Mouse (Mus musculus) CH12.LX (cell line): Measurements from ENCODE around the gene Dpp10. TPM values are rescaled to one million over a fixed set of nuclear protein-coding genes. Genes with fewer than 3 reads are reported as not detected.

Source experiments
- DNase-seq: peaks from one replicate; pipeline ENCODE4 v3.0.0-alpha.2; 2013; ENCODE audit errors: extremely low read depth
- H3K27ac ChIP-seq: 2 replicates; pipeline ENCODE4 v1.5.1; 2012; ENCODE audit warnings: low read depth, mild to moderate bottlenecking, control low read depth, moderate library complexity; ENCODE audit not compliant: insufficient read depth
- H3K27me3 ChIP-seq: replicated peaks from 2 replicates; pipeline ENCODE3; 2012; ENCODE audit warnings: inconsistent platforms
- H3K36me3 ChIP-seq, 2 experiments: replicated peaks in 1 of 2; 2 replicates each; pipeline versions ENCODE3 to v1.6.1; 2012; ENCODE audit warnings: inconsistent platforms in 1 of 2, low read length in 1 of 2, mild to moderate bottlenecking in 1 of 2, mixed read lengths in 1 of 2, moderate library complexity in 1 of 2; ENCODE audit not compliant: control insufficient read depth in 1 of 2, insufficient read depth in 1 of 2
- H3K4me1 ChIP-seq, 2 experiments: 2 replicates each; pipeline ENCODE4 v1.6.1; 2012; ENCODE audit warnings: inconsistent platforms in 1 of 2, moderate library complexity in 1 of 2; ENCODE audit not compliant: insufficient read depth in 2 of 2, control insufficient read depth in 1 of 2
- H3K4me2 ChIP-seq: 2 replicates; pipeline ENCODE4 v1.6.1; 2012; ENCODE audit warnings: low read depth, mild to moderate bottlenecking, control low read depth; ENCODE audit not compliant: poor library complexity, insufficient read depth, severe bottlenecking
- H3K4me3 ChIP-seq, 3 experiments: fragments of 150-350 bp in 1 of 3; sonication (generic) in 1 of 3; replicated peaks in 1 of 3; 2 replicates each; pipeline versions ENCODE3 to v1.5.1; 2011 to 2012; ENCODE audit warnings: low read depth in 2 of 3, low read length in 2 of 3, mild to moderate bottlenecking in 2 of 3, moderate library complexity in 2 of 3, control low read depth in 1 of 3, improper control_type of control experiment in 1 of 3, inconsistent platforms in 1 of 3, mixed read lengths in 1 of 3; ENCODE audit not compliant: poor library complexity in 1 of 3
- H3K79me2 ChIP-seq: replicated peaks from 2 replicates; pipeline ENCODE4 v1.6.1; 2012; ENCODE audit warnings: mild to moderate bottlenecking, moderate library complexity; ENCODE audit not compliant: control insufficient read depth, poor library complexity, insufficient read depth, severe bottlenecking; ENCODE audit errors: extremely low read depth
- H3K9ac ChIP-seq: 2 replicates; pipeline ENCODE4 v1.6.1; 2012; ENCODE audit warnings: low read depth, mild to moderate bottlenecking, control low read depth, moderate library complexity; ENCODE audit not compliant: insufficient read depth
- H3K9me3 ChIP-seq: replicated peaks from 2 replicates; pipeline ENCODE3; 2012; ENCODE audit warnings: low read length, inconsistent platforms, mixed read lengths
- BHLHE40 ChIP-seq: IDR thresholded peaks from 2 replicates; pipeline ENCODE4 v1.6.1; 2011; ENCODE audit warnings: mild to moderate bottlenecking, low read depth, low read length, improper control_type of control experiment
- CHD1 ChIP-seq: IDR thresholded peaks from 2 replicates; pipeline ENCODE4 v1.6.1; 2012; ENCODE audit warnings: low read depth, low read length, improper control_type of control experiment, inconsistent platforms
- CHD2 ChIP-seq: IDR thresholded peaks from 2 replicates; pipeline ENCODE4 v1.6.1; 2011; ENCODE audit warnings: low read length, improper control_type of control experiment
- E2F4 ChIP-seq: IDR thresholded peaks from 2 replicates; pipeline ENCODE4 v1.6.1; 2011; ENCODE audit warnings: low read depth, low read length, improper control_type of control experiment; ENCODE audit not compliant: insufficient replicate concordance
- ELF1 ChIP-seq: IDR thresholded peaks from 2 replicates; pipeline ENCODE4 v1.6.1; 2014; ENCODE audit warnings: low read depth, mild to moderate bottlenecking, inconsistent platforms, low read length, improper control_type of control experiment
- ETS1 ChIP-seq: conservative IDR thresholded peaks from 2 replicates; pipeline ENCODE4 v1.6.1; 2012; ENCODE audit warnings: low read depth, mild to moderate bottlenecking, inconsistent platforms, low read length, improper control_type of control experiment, moderate library complexity
- GABPA ChIP-seq: IDR thresholded peaks from 2 replicates; pipeline ENCODE4 v1.6.1; 2012; ENCODE audit warnings: low read depth, low read length, improper control_type of control experiment, inconsistent platforms; ENCODE audit not compliant: insufficient replicate concordance
- IRF4 ChIP-seq: IDR thresholded peaks from 2 replicates; pipeline ENCODE4 v1.6.1; 2014; ENCODE audit warnings: low read depth, mild to moderate bottlenecking, inconsistent platforms, low read length, improper control_type of control experiment
- JUND ChIP-seq: conservative IDR thresholded peaks from 2 replicates; pipeline ENCODE4 v1.6.1; 2011; ENCODE audit warnings: low read depth, low read length, improper control_type of control experiment
- MAFK ChIP-seq: IDR thresholded peaks from 2 replicates; pipeline ENCODE4 v1.6.1; 2011; ENCODE audit warnings: low read length, improper control_type of control experiment; ENCODE audit not compliant: insufficient replicate concordance
- MAZ ChIP-seq: IDR thresholded peaks from 2 replicates; pipeline ENCODE4 v1.6.1; 2012; ENCODE audit warnings: low read depth, mild to moderate bottlenecking, inconsistent platforms, low read length, improper control_type of control experiment, moderate library complexity
- MEF2A ChIP-seq: IDR thresholded peaks from 2 replicates; pipeline ENCODE4 v1.6.1; 2014; ENCODE audit warnings: low read depth, mild to moderate bottlenecking, inconsistent platforms, low read length, improper control_type of control experiment, borderline replicate concordance
- MYC ChIP-seq: IDR thresholded peaks from 2 replicates; pipeline ENCODE4 v1.6.1; 2011; ENCODE audit warnings: low read depth, mild to moderate bottlenecking, improper control_type of control experiment, low read length
- NELFE ChIP-seq: IDR thresholded peaks from 2 replicates; pipeline ENCODE4 v1.6.1; 2011; ENCODE audit warnings: low read depth, low read length, improper control_type of control experiment
- NRF1 ChIP-seq: IDR thresholded peaks from 2 replicates; pipeline ENCODE4 v1.6.1; 2014; ENCODE audit warnings: low read depth, mild to moderate bottlenecking, inconsistent platforms, low read length, improper control_type of control experiment, moderate library complexity
- PAX5 ChIP-seq: IDR thresholded peaks from 2 replicates; pipeline ENCODE4 v1.6.1; 2012; ENCODE audit warnings: low read length, inconsistent platforms, mixed read lengths
- POLR2A ChIP-seq: IDR thresholded peaks from 2 replicates; pipeline ENCODE4 v1.6.1; 2011; ENCODE audit warnings: low read depth, mild to moderate bottlenecking, improper control_type of control experiment, low read length
- RAD21 ChIP-seq: IDR thresholded peaks from 2 replicates; pipeline ENCODE4 v1.6.1; 2011; ENCODE audit warnings: low read depth, mild to moderate bottlenecking, low read length, improper control_type of control experiment, moderate library complexity
- UBTF ChIP-seq: IDR thresholded peaks from 2 replicates; pipeline ENCODE4 v1.6.1; 2012; ENCODE audit warnings: low read depth, mild to moderate bottlenecking, inconsistent platforms, low read length, improper control_type of control experiment, moderate library complexity
- dilution Hi-C: fragments of 300-500 bp; cut with MboI; formaldehyde crosslinking; loops from 2 replicates; pipeline ENCODE4 v1.14.3; 2020; ENCODE audit warnings: low sequenced_read_pairs; ENCODE audit not compliant: extremely low pct_unique_long_range_greater_than_20kb, extremely low pct_ligation_motif_present
- in situ Hi-C: fragments of 300-500 bp; cut with MboI; formaldehyde crosslinking; loops from 3 replicates; pipeline ENCODE4 v1.14.3; 2019; ENCODE audit warnings: low sequenced_read_pairs, low pct_ligation_motif_present, low pct_unique_long_range_greater_than_20kb, mixed read lengths
- polyA plus RNA-seq: library from polyadenylated mRNA; unstranded; fragments of >175 nt; gene quantifications from 2 replicates; pipeline ENCODE4 v1.2.1, GENCODE M21; 2012; ENCODE audit warnings: low read depth; ENCODE audit not compliant: insufficient read length
- total RNA-seq, 2 experiments: library from RNA; depleted of rRNA; stranded (reverse); fragments of 300-350 nt in 1 of 2; fragments of >200 nt in 1 of 2; gene quantifications; 2 replicates each; pipeline ENCODE4 v1.2.3; 2012 to 2014

Dpp10 gene
- total and polyA plus RNA-seq, 3 experiments = 0.01 TPM; not detected in 2

DNA sequence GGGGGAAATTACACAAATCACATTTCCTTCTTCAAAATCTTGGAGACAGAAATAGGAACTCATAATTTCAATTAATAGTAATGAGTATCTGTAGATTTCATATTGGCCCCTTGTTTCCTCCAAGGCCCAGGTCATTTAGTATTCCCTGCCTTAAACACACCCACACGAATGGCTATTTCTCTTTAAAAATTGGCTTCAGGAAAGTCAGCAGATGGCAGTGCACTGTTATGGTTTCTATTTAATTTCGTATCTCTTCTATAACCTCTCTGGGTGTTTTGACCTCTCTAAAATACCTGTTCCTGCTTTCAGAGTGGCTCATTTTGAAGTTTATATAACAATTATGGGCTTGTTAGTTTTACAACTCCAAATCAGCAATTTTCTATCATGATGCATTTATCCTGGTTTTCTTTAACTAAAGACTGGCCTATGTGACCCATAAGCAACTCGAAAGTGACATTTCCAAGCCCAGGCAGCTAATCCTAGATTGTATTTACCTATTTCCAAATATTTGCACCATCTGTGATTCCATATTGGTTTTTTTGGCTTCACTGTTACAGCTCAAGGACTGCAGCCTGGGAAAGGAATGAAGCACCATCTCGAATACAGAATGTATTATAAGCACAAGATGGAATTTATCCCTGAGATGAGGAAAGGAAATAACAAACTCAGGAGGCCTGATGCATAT, 9.9 kb downstream of the Dpp10 start:
- in situ Hi-C loops = no loop called here
- H3K9me3 ChIP-seq = peaks cover 29% of the 10 kb centered on the region
- no peaks in the 10 kb centered on the region for H3K4me1 ChIP-seq
- DNase-seq = no peak
- no peak overlapping the region for H3K4me2 ChIP-seq
- no peaks in the 10 kb centered on the region for H3K79me2 ChIP-seq
- TF ChIP-seq MEF2A (no peak), ETS1 (no peak), CHD2 (no peak), MAZ (no peak), JUND (no peak), RAD21 (no peak), NRF1 (no peak), ELF1 (no peak), IRF4 (no peak), UBTF (no peak), E2F4 (no peak), PAX5 (no peak), GABPA (no peak), MAFK (no peak), MYC (no peak), NELFE (no peak), BHLHE40 (no peak), CHD1 (no peak), POLR2A (no peak)
- dilution Hi-C loops = no loop called here
- no peak overlapping the region for H3K9ac ChIP-seq
- H3K4me3 ChIP-seq = no peak overlapping the region
- no peaks in the 10 kb centered on the region for H3K36me3 ChIP-seq
- H3K27me3 ChIP-seq = no peaks in the 10 kb centered on the region
- no peak overlapping the region for H3K27ac ChIP-seq

GRCm38 (mm10) chr1:124032677-124033076, 12.7 kb downstream of the Dpp10 start:
- Histone ChIP-seq H3K36me3 (no peaks in the 10 kb centered on the region), H3K9me3 (peaks cover 35% of the 10 kb centered on the region), H3K79me2 (no peaks in the 10 kb centered on the region), H3K4me1 (no peaks in the 10 kb centered on the region), H3K27me3 (no peaks in the 10 kb centered on the region), H3K4me2 (no peak overlapping the region), H3K4me3 (no peak overlapping the region), H3K27ac (no peak overlapping the region), H3K9ac (no peak overlapping the region)
- in situ Hi-C loops (no loop called here), dilution Hi-C loops (no loop called here)
- no peak for DNase-seq
- TF ChIP-seq MAZ (no peak), PAX5 (no peak)
